Mouse (Mus musculus) c-Kit-positive CD71-positive TER-119-positive erythroid progenitor cells, embryonic 14.5 days (primary cell): ENCODE results near the gene Fmnl1.
A peak's percentile ranks its signal among the peaks of the same experiment; 100 is the strongest.

Source experiments
- DNase-seq: peaks from one replicate; pipeline ENCODE4 v3.0.0-alpha.2; 2013; ENCODE audit warnings: low spot score

Gene Fmnl1

DNA sequence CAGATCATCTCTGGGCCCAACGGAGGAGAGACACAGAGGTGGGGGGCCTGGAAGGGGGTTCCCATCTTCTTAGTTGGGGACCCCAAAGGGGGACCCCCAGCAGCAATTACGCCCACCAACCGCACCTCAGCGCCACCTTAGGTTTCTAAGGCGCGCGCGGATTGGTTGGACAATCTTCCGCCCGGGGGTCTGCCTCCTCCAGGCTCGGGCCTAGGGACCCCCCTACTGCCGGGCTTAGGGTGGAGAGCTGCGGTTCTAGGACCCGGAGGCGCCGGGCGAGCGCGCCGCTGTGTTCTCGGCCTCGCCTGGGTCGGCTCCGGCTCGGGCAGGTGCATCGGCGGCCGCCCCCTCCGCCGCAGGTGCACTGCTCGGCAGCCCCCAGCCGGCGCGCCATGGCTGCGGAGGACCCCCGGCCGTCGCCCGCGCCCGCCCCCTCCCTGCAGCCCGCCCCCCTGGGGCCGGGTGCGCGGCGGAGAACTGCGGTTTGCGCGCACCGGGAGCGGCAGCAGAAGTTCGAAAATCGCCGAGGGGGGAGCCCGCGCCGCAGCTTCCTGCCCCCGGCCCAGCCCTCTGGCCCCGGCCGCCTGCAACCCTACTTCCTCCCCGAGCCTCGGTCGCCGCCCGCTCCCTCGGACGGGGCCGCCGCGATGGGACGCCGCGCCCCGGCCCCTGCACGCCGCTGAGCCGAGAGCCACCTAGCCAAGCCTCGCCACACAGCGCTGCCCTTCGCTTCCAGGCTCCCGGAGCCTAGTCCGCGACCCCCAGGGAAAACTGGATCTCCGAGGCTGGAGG lies at the start of gene Fmnl1:
Gene Fmnl1 (plus strand): TSS at position 614 of the 792 bp plus-strand sequence.
- no peak for DNase-seq

- DNase-seq = no peak
Observed at GRCm38 (mm10) chr11:103131701-103132575, 39.0 kb upstream of the Fmnl1 start, which contains the start of gene Hexim2. Hexim2 (plus strand) TSS chr11:103132429.

DNA sequence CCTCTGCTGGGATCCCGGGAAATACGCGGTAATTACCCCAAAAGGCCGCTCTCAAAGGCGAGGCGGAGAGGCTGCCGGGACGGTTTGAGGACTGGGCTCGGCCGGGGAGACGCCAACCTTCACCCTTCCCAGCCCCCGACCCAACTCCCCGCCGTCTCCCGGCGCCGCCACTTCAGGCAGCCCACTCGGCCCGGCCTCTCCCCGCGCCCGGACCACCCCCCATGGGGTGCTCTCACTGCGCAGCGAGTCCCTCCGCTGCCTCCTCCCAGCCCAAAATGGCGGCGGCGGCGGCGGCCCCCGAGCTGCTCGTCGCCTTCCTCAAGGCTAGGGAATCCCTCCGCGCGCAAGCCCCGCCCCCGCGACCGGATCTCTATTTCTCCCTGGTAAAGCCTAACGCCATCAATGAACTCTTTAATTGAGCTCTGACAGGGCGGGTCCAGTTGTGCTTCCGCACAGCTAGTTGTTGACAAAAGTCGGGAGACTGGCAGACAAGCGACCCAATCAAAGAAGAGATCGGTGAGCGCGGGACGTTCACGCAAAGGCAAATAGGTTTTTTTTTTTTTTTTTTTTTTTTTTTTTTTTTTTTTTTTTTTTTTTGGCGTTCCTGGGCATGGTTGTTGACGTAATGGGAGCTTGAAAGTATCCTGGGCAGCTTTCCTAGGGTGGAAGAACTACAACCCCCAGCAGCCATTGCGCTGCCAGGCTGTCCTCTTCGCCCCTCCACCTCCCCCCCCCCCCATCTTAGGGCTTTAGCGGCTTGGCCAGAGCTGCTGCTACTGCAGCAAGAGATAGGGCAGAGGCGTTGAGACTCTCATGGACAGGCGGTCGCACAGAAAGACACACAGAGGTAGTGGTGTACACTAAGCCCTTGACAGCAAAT lies 38.1 kb upstream of the Fmnl1 start:
- peak; percentile 99 for DNase-seq

- DNase-seq = no peak
Observed at GRCm38 (mm10) chr11:103133456-103134185, 37.3 kb upstream of the Fmnl1 start.

DNA sequence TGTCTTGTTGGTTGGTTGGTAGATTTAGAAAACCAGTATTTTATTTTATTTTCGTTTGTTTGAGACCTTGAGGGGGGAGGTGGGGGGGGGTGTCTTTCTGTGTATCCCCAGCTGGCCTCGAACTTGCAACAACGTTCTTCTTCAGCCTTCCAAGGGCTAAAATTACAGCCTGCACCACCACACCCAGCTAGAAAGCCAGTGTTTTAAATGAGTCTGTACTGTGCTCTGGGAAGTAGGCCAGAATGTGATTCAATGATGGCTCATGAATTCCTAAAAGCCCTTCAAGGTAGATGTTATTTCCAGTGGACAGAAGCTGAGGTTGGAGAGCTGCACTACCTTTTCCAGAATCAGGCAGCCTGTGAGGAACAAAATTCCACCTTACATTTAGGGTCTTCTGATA lies 36.7 kb upstream of the Fmnl1 start:
- DNase-seq = no peak

GRCm38 (mm10) chr11:103136039-103136577 lies 34.8 kb upstream of the Fmnl1 start:
- DNase-seq = no peak

GRCm38 (mm10) chr11:103139951-103140762 lies 30.8 kb upstream of the Fmnl1 start:
- no peak for DNase-seq

DNA sequence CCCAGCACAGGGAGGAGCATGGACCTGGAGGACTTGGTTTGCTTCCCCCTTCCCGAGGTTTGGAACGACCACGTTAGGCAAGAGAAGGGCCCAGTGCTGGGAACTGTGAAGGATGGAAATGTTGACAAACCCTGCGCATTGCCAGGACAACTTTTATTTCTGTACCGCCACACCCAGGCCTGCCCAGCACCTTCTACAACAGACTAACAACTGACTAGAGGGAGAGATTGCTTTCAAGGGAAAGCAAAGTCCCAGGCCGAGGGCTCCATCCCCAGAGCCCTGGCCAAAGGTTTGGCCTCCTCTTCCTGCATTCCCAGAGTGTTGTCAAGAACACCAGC lies 30.2 kb upstream of the Fmnl1 start:
- no peak for DNase-seq

GRCm38 (mm10) chr11:103141101-103141943 lies 29.6 kb upstream of the Fmnl1 start:
- DNase-seq = no peak

GRCm38 (mm10) chr11:103141944-103142255 lies 29.0 kb upstream of the Fmnl1 start:
- DNase-seq = no peak

DNA sequence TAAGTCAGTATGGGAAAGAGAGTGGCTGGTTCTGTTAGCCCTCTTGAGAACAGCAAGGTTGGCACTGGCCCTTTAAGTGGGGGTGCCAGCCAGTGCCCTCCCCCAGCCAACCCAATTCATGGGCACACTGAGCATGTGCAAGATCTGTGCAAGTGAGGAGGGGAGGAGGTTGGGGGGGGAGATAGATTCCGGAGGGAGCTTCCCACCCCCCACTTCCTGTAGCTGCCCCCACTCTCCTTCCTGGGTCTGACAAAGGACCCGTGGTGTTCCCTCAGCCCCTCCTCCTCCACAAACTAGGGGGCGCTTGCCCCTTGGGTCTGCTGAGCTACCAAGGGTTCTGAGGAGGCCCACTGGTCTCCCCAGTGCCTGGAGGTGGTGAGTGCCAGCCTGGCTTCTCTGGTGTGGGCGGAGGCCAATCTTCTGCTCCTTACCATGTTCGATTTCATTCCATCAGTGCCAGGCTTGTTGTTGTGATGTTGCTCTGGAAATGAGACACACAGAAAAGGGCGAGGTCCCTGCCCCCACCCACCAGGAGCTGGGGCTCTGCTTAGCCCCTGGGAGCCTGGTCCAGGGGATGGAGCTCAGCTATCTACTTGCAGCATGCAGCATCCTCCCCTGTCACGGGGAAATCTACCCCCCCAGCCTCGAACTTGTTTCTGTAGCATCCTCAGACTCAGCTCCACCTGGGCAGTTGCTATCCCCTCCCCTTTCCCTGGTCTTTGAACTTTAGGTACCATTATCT lies 28.3 kb upstream of the Fmnl1 start:
- no peak for DNase-seq

- DNase-seq = no peak
Observed at GRCm38 (mm10) chr11:103144309-103145285, 26.3 kb upstream of the Fmnl1 start.

- DNase-seq = no peak
Observed at GRCm38 (mm10) chr11:103146386-103146785, 24.5 kb upstream of the Fmnl1 start.

- no peak for DNase-seq
Observed at GRCm38 (mm10) chr11:103147766-103148165, 23.1 kb upstream of the Fmnl1 start.

DNA sequence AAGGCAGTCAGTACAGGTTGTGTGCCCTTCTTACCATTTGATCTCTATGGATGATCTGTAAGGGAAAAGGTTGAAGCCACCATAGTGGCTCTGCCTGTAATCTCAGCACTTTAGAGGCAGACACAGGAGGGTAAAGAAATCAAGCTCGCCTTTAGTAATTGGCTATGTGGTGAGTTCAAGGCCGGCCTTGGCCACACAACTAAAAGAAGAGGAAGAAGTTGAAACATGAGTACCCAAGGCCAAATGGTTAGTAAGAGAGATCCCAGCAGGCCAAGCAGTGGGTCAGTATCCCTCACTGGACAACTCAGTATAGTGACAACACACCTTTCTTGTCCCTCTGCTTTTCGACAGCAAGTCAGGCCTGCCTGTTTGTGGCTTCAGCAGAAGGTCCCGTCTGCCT lies 21.1 kb upstream of the Fmnl1 start:
- DNase-seq = no peak

GRCm38 (mm10) chr11:103158621-103159478 lies 12.1 kb upstream of the Fmnl1 start:
- DNase-seq = peak; percentile 87

- DNase-seq = no peak
Observed at GRCm38 (mm10) chr11:103160738-103161137, 10.2 kb upstream of the Fmnl1 start.
